Mouse (Mus musculus) T-helper 2 cell (primary cell): ENCODE data around the gene Clrn3.

Source experiments
- in situ Hi-C: fragments of 300-600 bp; cut with MboI, MseI; formaldehyde crosslinking; loops from one replicate; pipeline ENCODE4 v1.15.1; 2025; ENCODE audit warnings: high pct_unique_total_duplicates

Clrn3 gene

DNA sequence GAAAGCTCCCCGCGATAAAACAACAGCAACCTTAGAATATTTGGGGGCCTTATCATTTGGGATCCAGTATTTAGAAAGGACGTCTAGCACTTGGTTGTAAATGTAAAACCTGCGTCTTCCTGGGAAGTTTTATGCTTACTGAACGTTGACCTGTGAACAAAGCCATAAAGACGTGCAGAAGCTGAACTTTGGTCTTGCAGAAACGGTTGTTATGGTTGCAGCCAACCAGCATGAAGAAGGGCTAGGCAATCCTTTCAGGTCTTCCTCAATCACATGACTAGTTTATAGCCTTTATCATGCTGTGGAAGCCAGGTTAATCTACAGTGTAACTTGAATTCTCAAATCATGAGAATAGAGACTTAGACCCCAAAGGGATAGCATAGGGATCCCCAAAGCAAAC lies at the start of gene Clrn3:
Gene Clrn3 (minus strand): TSS at position 140 of the 400 bp plus-strand sequence.
- in situ Hi-C loops: no loop called here

DNA sequence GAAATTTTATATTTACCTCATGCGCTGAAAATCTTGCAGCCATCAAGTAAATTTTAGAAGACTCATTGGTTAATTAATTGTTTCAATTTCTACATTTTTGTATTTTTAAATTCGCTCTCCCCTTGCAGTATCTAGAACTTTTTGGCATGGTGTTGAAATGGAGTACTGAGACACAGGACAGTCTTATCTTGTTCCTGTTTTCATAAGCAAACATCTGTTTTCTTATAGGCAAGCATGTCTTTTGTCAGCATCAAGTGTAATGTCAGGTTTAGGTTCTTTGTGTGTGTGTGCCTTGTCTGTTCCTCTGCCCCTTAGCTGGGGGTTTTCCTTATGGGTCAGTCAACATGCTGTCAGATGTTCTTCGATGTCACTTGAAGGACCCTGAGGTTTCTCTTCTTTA lies 47.9 kb upstream of the Clrn3 start:
- in situ Hi-C loops: loop anchor here (10.0 kb wide), 1 partner anchor 838 kb away; no protein-coding TSS in a partner anchor

- in situ Hi-C loops: loop anchor here (10.0 kb wide), 1 partner anchor 839 kb away; no protein-coding TSS in a partner anchor
Observed at GRCm38 (mm10) chr7:135575319-135576069, 47.0 kb upstream of the Clrn3 start.

- in situ Hi-C loops: loop anchor here (10.0 kb wide), 1 partner anchor 843 kb away; no protein-coding TSS in a partner anchor
Observed at GRCm38 (mm10) chr7:135571951-135572559, 43.6 kb upstream of the Clrn3 start.

GRCm38 (mm10) chr7:135571392-135571791 lies 42.9 kb upstream of the Clrn3 start:
- in situ Hi-C loops: loop anchor here (10.0 kb wide), 1 partner anchor 843 kb away; no protein-coding TSS in a partner anchor

GRCm38 (mm10) chr7:135568550-135568949 lies 40.1 kb upstream of the Clrn3 start:
- in situ Hi-C loops: no loop called here

GRCm38 (mm10) chr7:135567582-135567981 lies 39.1 kb upstream of the Clrn3 start:
- in situ Hi-C loops: no loop called here

DNA sequence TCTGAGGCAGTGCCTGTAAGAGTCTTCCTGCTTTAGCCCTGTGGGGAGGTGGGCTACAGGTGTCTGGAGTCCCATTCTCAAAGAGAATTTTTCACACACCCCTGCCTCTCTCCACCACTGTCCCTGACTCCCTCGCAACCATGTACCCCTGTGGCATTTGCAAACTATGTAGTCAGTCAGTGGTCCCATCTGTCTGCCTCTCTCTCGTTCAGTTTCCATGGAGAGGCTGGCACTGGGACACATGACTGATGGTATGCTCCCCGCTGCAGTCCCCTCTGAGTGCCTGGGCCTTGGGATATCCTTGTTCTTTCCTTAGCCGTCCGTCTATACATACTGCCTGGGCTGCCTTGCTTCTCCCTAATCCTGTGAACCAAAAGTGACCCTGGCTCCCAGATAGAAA lies 37.6 kb upstream of the Clrn3 start:
- in situ Hi-C loops: no loop called here

- in situ Hi-C loops: no loop called here
Observed at GRCm38 (mm10) chr7:135564022-135564421, 35.6 kb upstream of the Clrn3 start.

DNA sequence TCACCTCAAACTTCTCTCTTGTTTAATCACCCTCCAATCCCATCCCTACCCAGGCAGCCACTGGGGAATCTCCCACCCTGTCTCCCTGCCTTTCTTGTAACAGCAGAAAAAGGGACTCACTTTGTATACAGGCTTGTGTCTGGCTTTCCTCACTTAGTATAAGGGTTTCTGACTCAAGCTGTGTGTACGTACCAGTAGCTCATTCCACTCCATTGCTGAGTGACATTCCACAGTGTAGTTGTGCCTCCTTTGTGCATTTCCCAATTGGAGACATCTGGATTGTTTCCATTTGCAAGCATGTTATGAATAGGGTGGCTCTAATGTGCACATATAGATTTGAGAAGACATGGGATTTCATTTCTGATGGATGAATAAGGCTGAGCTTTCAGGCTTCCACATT lies 31.8 kb upstream of the Clrn3 start:
- in situ Hi-C loops: no loop called here

DNA sequence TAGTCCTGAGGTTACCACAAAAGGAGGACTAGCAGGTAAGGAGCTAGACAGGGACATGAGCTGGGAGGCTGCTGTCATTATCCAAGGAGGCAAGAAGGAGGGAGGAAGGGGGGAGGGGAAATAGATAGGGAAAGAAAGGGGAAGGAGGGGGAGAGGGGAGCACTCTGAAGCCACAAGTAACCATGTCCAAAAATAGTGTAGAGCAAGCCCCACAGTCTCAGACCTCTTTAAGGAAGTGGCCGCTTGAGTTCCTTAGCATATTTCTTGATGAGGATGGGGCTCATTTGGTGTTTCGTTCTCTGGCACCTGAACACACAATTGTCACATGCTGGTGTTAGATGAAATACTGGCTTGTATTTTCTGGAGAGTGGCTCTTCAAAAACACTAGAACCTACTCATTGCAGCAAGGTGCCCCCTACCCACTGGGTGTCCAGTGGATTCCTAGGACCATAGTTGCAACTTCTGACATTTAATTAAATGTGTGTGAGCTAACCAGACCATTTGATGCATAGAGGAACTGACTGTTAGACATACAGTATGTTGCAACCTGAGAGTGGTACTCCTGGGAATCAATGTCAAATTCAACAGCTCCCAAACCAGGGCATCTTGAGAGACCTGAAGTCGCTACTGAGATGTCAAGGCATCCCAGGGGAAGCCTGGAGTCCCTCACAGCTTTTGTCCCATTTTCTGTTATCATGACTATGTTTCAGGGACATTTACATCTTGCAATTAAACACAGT lies 28.4 kb upstream of the Clrn3 start:
- in situ Hi-C loops: no loop called here

- in situ Hi-C loops: no loop called here
Observed at GRCm38 (mm10) chr7:135553550-135553949, 25.1 kb upstream of the Clrn3 start.

- in situ Hi-C loops: no loop called here
Observed at GRCm38 (mm10) chr7:135551547-135551946, 23.1 kb upstream of the Clrn3 start.

GRCm38 (mm10) chr7:135548434-135548833 lies 20.0 kb upstream of the Clrn3 start:
- in situ Hi-C loops: no loop called here

- in situ Hi-C loops: no loop called here
Observed at GRCm38 (mm10) chr7:135546530-135546929, 18.1 kb upstream of the Clrn3 start.

GRCm38 (mm10) chr7:135545957-135546356 lies 17.5 kb upstream of the Clrn3 start:
- in situ Hi-C loops: no loop called here

- in situ Hi-C loops: no loop called here
Observed at GRCm38 (mm10) chr7:135544321-135544720, 15.9 kb upstream of the Clrn3 start.

- in situ Hi-C loops: no loop called here
Observed at GRCm38 (mm10) chr7:135543033-135543432, 14.6 kb upstream of the Clrn3 start.

DNA sequence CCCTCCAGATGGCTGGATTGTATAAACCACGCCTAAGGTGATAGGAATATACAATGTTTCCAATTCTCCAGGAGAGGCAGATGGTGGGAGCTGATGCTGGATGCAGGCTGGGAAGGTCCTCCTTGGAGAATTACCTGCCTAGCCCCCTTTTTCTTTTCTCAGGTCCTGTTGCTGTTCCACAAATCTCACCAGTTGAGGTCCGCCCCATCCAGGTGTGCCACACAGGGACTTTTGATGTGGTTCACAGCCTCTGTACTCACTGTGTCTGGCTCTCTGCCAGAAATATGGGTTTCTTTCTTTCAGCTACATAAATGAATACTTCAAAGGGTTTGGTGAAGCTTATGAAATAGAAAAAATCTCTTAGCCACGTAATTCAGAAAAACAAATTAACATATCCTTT lies 13.8 kb upstream of the Clrn3 start:
- in situ Hi-C loops: no loop called here

DNA sequence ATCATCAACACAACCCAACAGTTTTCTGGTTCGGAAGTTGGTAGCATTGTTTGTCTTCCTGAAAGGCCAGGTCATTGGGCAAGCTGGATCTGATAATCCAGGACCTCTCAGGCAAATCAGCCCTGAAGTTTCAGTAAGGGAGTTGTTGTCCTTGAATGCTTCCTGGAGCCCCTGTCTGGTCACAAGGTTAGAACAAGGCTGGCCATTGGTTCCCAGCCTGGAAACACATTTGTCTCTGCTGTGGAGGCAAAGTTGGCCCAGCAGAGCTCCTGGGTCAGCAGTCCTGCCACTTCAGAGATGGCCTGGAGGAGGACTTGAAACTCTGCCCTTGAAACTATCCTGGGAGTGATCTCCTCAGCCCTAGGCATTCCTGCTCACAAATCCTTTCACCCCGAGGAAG lies 11.0 kb upstream of the Clrn3 start:
- in situ Hi-C loops: loop anchor here (5.0 kb wide), 1 partner anchor 98 kb away; no protein-coding TSS in a partner anchor

DNA sequence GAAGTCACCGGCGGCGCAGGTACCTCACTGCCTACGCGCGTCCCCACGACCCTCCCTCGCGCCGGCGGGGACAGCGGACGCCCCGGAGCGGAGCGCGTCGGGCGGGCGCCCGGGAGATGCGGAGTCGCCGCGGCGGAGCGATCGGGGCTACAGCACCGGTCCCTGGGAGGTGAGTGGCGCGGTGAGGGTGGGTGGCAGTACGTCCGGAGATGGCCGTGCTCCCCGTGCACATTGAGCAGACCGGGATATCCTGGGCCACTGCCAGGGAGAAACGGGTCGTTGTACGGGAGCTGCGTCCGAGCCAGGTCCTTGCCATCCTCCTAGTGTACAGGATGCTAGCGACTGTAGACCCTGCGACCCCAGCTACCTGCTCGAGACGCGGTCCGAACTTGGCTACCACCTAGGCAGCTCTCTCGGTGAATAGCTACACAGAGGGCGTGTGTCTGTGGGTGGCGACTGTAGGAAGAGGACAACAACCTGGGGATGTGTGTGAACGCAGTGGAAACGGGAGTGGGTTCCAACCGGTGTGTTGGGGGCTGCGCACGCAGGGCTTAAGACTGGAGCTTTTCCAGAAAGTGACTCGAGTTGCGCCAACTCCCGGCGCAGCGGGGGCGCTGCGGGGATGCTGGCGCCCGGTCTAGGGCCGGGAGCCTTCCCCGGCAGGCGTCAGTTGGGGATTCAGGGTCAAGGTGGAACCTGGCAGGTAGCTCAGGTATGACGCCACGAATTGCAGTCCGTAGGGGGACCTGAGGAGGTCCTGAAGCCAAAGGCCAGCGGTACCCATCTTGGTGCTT lies 9.7 kb upstream of the Clrn3 start:
- in situ Hi-C loops: loop anchor here (5.0 kb wide), 1 partner anchor 99 kb away; no protein-coding TSS in a partner anchor
